Mouse (Mus musculus): Measurements from ENCODE around the gene Greb1. TPM values are rescaled to one million over a fixed set of nuclear protein-coding genes. Genes with fewer than 3 reads are reported as not detected.

Greb1 gene
- 0.28 TPM for polyA plus RNA-seq (2017; shearing (Covaris generic))

GRCm38 (mm10) chr12:16800259-16800958, at the start of gene Greb1:
TSS of gene Greb1 (minus strand) at chr12:16800886.

DNA sequence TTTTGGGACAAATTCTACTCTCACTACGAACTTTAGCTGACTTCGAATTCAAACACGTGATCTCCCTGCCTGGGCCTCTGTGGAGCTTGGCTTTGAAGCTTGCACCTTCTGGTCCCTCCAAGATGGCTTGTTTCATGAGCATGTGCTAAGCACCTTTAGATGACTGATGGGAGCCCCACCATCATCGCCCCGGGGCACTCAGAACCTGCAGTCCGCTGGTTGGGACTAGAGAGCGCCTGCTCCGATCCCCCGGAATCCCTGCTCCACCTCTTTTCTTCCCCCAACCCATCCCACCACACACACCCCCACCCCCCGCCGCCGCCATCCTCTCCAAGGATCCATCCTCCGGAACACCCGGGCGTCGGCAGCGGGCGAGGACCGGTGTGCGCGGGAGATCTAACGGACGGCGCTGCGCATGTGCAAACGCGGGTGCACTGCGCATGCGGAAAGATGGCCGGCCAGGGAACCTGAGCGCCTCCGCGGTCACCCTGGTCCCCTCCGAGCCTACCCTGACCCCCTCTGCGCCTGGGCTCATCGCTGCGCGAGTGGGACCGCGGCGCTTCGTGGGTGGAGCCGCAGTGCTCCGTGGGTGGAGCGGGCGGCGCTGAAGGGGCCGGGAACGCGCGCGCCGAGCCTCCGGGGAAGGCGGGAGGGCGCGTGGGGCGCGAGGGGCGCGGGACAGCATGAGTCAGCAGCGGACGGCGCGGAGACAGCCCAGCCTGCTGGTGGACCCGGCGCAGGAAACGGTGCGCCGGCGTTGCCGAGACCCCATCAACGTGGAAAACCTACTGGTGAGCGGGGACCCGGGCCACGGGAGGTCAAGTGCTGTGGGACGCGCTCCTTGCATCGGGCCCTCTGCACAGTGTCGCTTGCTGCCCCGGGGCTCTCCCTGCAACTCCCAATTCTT, 10.1 kb upstream of the Greb1 start, which contains the start of gene E2f6:
E2f6 (plus strand) TSS at position 439 of the 907 bp plus-strand sequence.

DNA sequence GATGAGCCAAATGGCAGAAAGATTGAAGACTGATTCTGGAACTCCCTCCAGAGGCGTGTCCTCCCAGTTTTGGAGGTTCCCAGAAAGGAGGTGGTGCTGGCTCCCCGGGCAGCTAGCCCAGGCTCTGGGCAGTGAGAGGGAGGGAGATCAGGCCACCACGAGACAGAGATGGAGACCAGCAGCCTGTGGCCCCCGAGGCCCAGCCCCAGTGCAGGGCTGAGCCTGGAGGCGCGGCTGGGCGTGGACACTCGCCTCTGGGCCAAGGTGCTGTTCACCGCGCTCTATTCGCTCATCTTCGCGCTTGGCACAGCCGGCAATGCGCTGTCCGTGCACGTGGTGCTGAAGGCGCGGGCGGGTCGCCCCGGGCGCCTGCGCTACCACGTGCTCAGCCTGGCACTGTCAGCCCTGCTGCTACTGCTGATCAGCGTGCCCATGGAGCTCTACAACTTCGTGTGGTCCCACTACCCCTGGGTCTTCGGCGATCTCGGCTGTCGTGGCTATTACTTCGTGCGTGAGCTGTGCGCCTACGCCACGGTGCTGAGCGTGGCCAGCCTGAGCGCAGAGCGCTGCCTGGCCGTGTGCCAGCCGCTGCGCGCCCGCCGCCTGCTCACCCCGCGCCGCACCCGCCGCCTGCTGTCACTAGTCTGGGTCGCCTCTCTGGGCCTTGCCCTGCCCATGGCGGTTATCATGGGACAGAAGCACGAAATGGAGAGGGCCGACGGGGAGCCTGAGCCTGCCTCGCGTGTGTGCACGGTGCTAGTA, 147.2 kb downstream of the Greb1 start, which contains the start of gene Ntsr2:
Ntsr2 (plus strand) TSS at position 51 of the 762 bp plus-strand sequence.

Other genes starting within 250 kb of the Greb1 start
- 35.5 TPM for gene Lpin1, start 189.9 kb downstream of the Greb1 start, polyA plus RNA-seq (2017; shearing (Covaris generic))
- not detected for gene Ntsr2, start 147.5 kb downstream of the Greb1 start, polyA plus RNA-seq (2017; shearing (Covaris generic))
- 6.5 TPM for gene E2f6, start 10.1 kb upstream of the Greb1 start, polyA plus RNA-seq (2017; shearing (Covaris generic))
- 10.0 TPM for gene Rock2, start 94.0 kb upstream of the Greb1 start, polyA plus RNA-seq (2017; shearing (Covaris generic))
- gene Pqlc3, start 199.5 kb upstream of the Greb1 start, polyA plus RNA-seq (2017; shearing (Covaris generic)): 69.6 TPM
- gene 2410004P03Rik, start 210.8 kb upstream of the Greb1 start, polyA plus RNA-seq (2017; shearing (Covaris generic)): 1.7 TPM

Data from inflammation-experienced regulatory T-cells, adult 16 weeks (primary cell).